Mouse (Mus musculus): ENCODE data around the gene Scaf4.
"Not testable (repeated sequence)": the region's sequence is repeated elsewhere in the genome, so short reads cannot be mapped to it uniquely, and the experiment has no call there.

Scaf4 gene

DNA sequence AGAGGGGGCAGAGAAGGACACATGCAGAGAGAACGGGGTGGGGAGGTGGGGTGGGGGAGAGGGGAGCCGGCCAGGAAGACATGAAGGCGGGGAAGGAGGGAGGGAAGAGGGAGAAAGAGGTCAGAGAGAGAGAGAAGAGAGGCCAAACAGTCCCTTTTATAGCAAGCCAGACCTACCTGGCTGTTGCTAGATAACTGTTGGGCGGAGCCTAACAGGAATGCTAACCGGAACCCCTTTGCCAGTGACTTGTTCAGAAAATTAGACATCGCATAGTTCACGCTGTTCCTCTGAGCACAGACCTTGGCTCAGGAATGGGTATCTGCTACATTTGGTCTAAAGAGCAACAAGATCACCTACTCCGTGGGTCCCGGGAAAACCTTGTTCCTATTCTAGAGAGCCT is 6.7 kb upstream of the Scaf4 start:
- DNase-seq, result no peak

- no peak for DNase-seq
Measured at GRCm38 (mm10) chr16:90284916-90285315, 613 bp upstream of the Scaf4 start.

GRCm38 (mm10) chr16:90283266-90283904 is 918 bp downstream of the Scaf4 start:
- DNase-seq, result peak in 1 of 2 experiments; percentile 46

GRCm38 (mm10) chr16:90282620-90283265 is 1.6 kb downstream of the Scaf4 start:
- no peak for DNase-seq

- DNase-seq, result no peak
Measured at GRCm38 (mm10) chr16:90281406-90281805, 2.9 kb downstream of the Scaf4 start.

GRCm38 (mm10) chr16:90280989-90281388 is 3.3 kb downstream of the Scaf4 start:
- no peak for DNase-seq

DNA sequence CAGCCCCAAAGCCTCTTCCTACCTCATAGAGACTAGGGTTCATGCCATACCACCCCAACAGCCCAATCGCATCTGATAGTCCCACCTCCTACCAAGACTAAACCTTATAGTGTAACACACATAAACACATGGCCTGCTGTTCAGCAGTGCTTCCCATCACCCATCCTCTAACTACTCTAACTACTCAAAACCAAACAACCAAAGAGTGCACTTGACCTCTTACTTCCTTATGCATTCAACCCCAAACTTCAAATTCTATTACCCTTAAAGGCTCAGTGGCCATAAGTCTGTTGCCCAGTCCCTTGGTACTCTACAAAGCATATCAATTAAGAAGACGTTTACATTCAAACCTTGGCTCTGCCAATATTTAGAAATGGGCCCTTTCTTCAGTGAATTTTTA is 3.8 kb downstream of the Scaf4 start:
- no peak for DNase-seq

- no peak for DNase-seq
Measured at GRCm38 (mm10) chr16:90279058-90279457, 5.2 kb downstream of the Scaf4 start.

DNA sequence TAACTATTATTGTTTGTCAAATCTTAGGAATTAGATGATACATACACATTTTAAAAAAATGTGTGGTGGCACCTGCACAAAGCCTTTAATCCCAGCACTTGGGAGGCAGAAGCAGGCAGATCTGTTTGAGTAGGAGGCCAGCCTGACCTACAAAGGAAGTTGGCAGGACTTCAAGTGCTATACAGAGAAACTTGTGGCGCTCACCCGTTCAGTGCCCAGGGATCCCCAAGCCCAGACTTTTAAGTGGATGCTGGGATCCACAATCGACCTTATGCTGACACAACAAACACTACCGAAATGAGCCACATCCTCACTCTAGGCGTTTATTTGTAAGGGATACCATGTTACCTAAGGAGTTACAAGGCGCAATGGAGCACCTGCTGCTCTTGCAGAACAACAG is 8.8 kb downstream of the Scaf4 start:
- no peak for DNase-seq

DNA sequence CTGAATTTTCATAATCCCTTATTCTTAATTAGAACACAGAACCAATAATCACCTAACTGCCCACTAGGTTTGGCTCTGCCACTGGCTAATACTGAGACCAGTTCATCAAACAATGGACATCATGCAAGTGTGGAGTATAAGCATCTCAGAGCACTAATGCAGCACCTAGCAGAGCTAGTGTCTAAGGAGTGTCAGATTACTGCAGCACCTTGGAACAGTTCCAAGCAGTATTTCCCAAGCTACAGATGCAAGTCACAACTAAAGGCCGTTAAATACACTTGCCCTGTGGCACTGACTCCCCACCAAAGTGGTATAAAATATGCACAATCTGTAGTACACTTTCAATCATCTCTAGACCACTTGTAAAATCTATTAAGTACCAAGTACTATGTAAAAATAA is 17.7 kb downstream of the Scaf4 start:
- DNase-seq, result no peak

- DNase-seq, result no peak
Measured at GRCm38 (mm10) chr16:90265106-90265505, 19.2 kb downstream of the Scaf4 start.

DNA sequence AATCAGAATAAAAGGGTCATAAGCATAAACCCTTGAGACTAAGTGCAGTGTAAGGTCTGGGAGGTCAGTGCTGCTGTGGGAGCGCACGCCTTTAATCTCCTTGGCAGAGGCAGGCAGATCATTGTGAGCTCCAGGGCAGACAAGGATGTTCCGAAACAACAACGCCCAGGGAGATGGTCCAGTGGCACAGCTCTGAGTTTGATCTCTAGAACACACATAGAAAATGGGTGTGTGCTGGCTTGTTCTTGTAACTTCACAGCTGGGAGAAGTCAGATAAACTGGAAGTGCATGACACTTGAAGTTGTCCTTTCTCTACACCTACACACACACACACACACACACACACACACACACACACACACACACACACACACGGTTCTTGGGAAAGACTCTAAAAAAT is 20.3 kb downstream of the Scaf4 start:
- no peak for DNase-seq

- no peak for DNase-seq
Measured at GRCm38 (mm10) chr16:90261791-90262190, 22.5 kb downstream of the Scaf4 start.

DNA sequence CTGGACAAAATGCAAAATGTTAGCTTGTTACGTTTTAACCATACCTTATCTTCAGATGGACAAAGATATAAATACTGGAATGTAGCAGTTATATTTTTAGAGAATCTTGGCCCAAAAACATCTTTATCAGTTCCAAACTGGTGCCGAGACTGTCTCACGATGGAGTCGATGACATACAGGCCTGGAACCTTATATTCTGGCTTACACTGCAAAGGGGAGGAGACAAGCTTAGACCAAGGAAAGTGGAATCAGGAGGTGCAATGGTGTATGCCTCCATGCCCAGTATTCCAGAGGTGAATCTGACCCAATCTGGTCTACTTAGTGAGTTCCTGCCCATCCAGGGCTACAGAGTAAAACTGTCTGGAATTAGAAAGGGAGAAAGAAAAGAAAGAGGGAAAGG is 24.2 kb downstream of the Scaf4 start:
- DNase-seq, result no peak

GRCm38 (mm10) chr16:90259623-90260022 is 24.7 kb downstream of the Scaf4 start:
- DNase-seq, result no peak

GRCm38 (mm10) chr16:90258950-90259349 is 25.4 kb downstream of the Scaf4 start:
- no peak for DNase-seq

- DNase-seq, result no peak
Measured at GRCm38 (mm10) chr16:90252521-90252920, 31.8 kb downstream of the Scaf4 start.

GRCm38 (mm10) chr16:90251256-90251655 is 33.0 kb downstream of the Scaf4 start:
- not testable (repeated sequence) for DNase-seq

GRCm38 (mm10) chr16:90250099-90250498 is 34.2 kb downstream of the Scaf4 start:
- DNase-seq, result no peak

- DNase-seq, result no peak
Measured at GRCm38 (mm10) chr16:90242426-90243304, 41.6 kb downstream of the Scaf4 start.

DNA sequence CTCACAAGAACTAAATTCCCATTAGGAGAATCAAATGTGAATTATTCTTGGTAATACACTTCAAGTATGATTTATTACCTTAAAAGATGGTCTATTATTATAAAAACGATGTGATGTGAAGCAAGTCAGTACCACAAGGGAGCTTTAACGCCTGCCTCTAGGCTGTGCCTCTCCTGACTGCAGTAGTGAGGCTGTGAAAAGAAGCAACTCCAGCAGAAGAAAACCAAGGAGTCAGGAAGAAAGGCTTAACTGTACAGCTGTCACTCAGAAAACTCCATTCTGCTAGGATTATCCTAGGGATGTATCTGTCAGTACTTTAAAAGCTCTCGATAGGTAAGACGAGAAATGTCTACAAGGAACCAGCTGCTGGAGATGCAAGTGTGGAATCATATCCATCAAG is 42.4 kb downstream of the Scaf4 start:
- no peak for DNase-seq

DNA sequence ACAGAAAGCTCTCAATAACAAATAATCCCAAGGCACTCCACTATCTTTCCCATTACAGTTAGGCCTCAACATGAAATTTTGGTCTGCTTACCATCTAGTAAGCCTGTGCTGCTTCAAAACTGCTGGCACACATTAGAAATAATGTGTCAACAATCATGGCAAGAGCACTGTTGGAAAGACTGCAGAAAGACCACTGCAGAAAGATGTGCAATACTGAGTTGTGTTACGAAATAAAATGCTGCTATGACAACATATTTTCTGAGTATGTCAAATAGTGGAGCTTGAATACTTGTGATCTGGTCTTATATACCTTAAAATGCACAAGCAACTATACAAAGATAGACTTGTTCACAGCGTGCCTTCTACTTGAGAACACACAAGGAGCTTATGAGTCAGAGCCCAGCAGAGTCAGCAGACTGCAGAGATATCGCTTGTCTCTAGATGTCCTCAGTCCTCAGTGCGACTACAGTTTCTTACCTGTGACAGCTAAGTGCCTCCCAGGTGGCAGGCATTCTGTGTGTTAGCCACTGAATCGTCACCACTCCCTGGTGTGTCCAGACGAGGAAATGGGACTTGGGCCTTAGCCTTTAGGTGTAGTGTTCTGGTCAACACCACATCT is 45.1 kb downstream of the Scaf4 start:
- DNase-seq, result no peak

GRCm38 (mm10) chr16:90235188-90235587 is 49.1 kb downstream of the Scaf4 start:
- no peak for DNase-seq

Data from spleen, adult 18-20 months (tissue).